Mouse (Mus musculus) limb, embryonic 11.5 days (tissue): ENCODE results near the gene Rmdn2. TPM values are rescaled to one million over a fixed set of nuclear protein-coding genes. Genes with fewer than 3 reads are reported as not detected.

Source experiments
- ATAC-seq: fragments of 200-750 bp; cut with Nextera tagmentation; 2 replicates; pipeline ENCODE4 v1.8.0; 2017; ENCODE audit warnings: low read depth; ENCODE audit not compliant: insufficient number of reproducible peaks, low FRiP score, low TSS enrichment
- DNase-seq: peaks from one replicate; pipeline ENCODE4 v3.0.0-alpha.2; 2015; ENCODE audit warnings: low spot score
- H3K27ac ChIP-seq: fragments of 300-500 bp; sonication (generic); replicated peaks from 2 replicates; pipeline ENCODE4 v1.5.1; 2014; ENCODE audit warnings: low read depth, mild to moderate bottlenecking, low read length
- H3K27me3 ChIP-seq: fragments of 300-500 bp; sonication (generic); 2 replicates; pipeline ENCODE4 v1.6.1; 2014; ENCODE audit warnings: mild to moderate bottlenecking, low read length, mixed read lengths; ENCODE audit not compliant: control insufficient read depth, insufficient read depth
- H3K36me3 ChIP-seq: fragments of 300-500 bp; sonication (generic); 2 replicates; pipeline ENCODE4 v1.6.1; 2014; ENCODE audit warnings: mild to moderate bottlenecking, low read length, moderate library complexity, mixed read lengths; ENCODE audit not compliant: control insufficient read depth, insufficient read depth
- H3K4me1 ChIP-seq: fragments of 300-500 bp; sonication (generic); 2 replicates; pipeline ENCODE4 v1.6.1; 2014; ENCODE audit warnings: low read length, mixed read lengths; ENCODE audit not compliant: control insufficient read depth, insufficient read depth
- H3K4me2 ChIP-seq: fragments of 300-500 bp; sonication (generic); 2 replicates; pipeline ENCODE4 v1.6.1; 2014; ENCODE audit warnings: low read depth, mild to moderate bottlenecking, moderate library complexity; ENCODE audit not compliant: severe bottlenecking
- H3K4me3 ChIP-seq: fragments of 300-500 bp; sonication (generic); 2 replicates; pipeline ENCODE4 v1.5.1; 2014; ENCODE audit warnings: low read depth, low read length
- H3K9ac ChIP-seq: fragments of 300-500 bp; sonication (generic); 2 replicates; pipeline ENCODE4 v1.6.1; 2014; ENCODE audit warnings: mild to moderate bottlenecking, low read length
- H3K9me3 ChIP-seq: fragments of 300-500 bp; sonication (generic); 2 replicates; pipeline ENCODE4 v1.6.1; 2016; ENCODE audit warnings: low read length; ENCODE audit not compliant: control insufficient read depth
- WGBS: fragments of 180-500 bp; shearing (Covaris S2); extraction: QIAGEN DNeasy Blood & Tissue Kit; methylation state at CpG from one replicate; pipeline ENCODE4 v1.1.7; 2014; 5-methylcytosine and 5-hydroxymethylcytosine counted together
- polyA plus RNA-seq: library from polyadenylated mRNA; unstranded; fragments of >200 nt; fragmentation: Nextera tagmentation; extraction: Ambion mirVana; gene quantifications from 2 replicates; pipeline ENCODE4 v1.2.1, GENCODE M21; 2014

Gene Rmdn2
- polyA plus RNA-seq, 1 experiment from 2014 or later = 10.8 TPM

DNA sequence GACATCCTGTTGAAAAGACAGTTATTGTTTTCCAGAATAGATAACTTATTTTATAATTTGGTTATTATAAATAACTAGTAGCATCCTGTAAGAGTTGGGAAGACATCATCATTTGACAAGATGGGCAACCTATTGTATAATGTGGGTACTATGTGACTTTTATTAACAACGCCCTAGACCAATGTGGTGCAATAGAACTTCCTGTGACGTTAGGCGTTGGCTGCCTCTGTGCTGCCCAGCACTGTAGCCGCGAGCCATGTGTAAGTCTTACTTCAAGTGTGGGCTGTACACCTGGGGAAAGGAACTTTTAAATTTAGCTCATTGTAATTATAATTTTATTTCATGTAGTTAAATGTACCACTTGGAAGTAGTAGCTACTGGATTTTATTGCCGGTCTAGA, 10.4 kb downstream of the Rmdn2 start:
- H3K4me1 ChIP-seq = peaks cover 3% of the 10 kb centered on the region; the same call in 1 of the 2 replicates
- no peaks in the 10 kb centered on the region for H3K9me3 ChIP-seq
- no peak for DNase-seq
- 96% methylated on average over 6 of the region's 6 CpGs for WGBS
- no peak overlapping the region for H3K9ac ChIP-seq
- no peak for ATAC-seq
- H3K27ac ChIP-seq = no peak overlapping the region
- H3K4me3 ChIP-seq = no peak overlapping the region
- H3K27me3 ChIP-seq = no peaks in the 10 kb centered on the region
- H3K36me3 ChIP-seq = no peaks in the 10 kb centered on the region
- H3K4me2 ChIP-seq = no peak overlapping the region

DNA sequence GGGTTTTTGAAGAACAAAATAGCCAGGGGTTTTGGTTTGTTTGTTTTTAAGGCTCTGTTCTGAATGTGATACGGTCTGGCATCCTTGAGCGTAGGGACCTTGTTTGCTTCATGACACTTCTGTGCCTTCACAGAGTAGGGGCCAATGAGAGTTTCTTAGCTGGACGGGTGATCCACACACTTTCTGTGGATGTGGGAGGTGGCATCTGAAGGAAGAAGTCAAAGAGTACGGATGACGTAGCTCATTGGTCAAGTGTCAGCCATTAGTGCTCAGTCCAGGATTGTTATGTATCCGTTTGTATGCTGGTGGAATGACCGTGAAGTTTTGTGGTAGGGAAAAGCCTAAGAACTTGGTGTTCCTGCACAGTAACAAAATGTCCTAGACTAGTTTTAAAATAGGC, 10.9 kb downstream of the Rmdn2 start:
- ATAC-seq (no peak), DNase-seq (no peak)
- Histone ChIP-seq H3K4me3 (no peak overlapping the region), H3K36me3 (no peaks in the 10 kb centered on the region), H3K27ac (no peak overlapping the region), H3K9ac (no peak overlapping the region), H3K27me3 (no peaks in the 10 kb centered on the region), H3K9me3 (no peaks in the 10 kb centered on the region), H3K4me2 (no peak overlapping the region), H3K4me1 (peaks cover 3% of the 10 kb centered on the region; the same call in 1 of the 2 replicates)
- WGBS = 91% methylated on average over 7 of the region's 7 CpGs

DNA sequence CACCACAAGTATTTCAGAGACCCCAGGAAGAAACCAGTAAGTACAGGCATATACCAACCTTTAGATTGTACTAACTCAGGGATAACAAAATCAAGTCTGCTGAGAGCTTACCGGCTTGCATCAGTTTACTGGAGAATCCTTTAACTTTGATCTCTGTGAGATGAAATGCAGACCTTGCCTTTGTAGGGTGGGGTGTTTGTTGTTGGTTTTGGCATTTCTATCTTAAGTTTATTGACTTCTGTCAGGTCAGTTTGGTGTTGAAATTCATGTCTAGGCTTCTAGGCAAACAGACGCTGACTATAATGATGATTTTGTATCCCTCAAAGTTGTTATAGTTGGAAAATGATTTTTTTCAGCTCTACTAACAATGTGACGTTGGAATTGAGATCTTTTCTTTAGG, 12.2 kb downstream of the Rmdn2 start:
- no peaks in the 10 kb centered on the region for H3K36me3 ChIP-seq
- H3K27me3 ChIP-seq = no peaks in the 10 kb centered on the region
- no peak overlapping the region for H3K9ac ChIP-seq
- H3K4me1 ChIP-seq = peaks cover 3% of the 10 kb centered on the region; the same call in 1 of the 2 replicates
- H3K27ac ChIP-seq = no peak overlapping the region
- H3K4me3 ChIP-seq = no peak overlapping the region
- ATAC-seq (no peak), DNase-seq (no peak)
- H3K4me2 ChIP-seq = no peak overlapping the region
- 58% methylated on average over 3 of the region's 3 CpGs for WGBS
- no peaks in the 10 kb centered on the region for H3K9me3 ChIP-seq

DNA sequence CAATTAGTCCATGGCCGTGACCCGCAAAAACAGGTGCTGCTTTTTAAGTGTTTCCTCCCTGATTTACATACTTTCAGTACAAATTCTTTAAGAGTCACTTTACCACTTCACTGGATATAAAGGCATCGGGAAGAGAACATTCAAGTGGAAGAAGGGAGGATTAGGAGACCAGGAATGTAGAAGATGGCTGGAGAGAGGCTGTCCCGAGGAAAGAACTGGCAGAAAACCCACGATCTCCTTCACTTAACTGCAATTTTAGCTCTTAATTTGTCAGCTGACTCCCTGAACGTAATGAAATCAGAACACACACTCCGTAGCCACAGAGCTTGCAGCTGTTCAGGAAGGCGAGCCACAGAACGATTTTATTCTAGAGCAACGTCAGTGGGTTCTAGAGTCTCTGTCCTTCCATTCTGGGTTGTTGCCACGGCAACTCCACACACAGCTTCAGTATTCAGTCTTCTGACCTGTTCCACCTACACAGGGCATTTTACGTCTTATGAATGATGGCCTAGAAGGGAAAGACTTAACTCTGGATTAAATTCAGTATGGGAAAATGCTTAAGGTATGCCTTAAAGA, 14.7 kb downstream of the Rmdn2 start:
- peaks cover 3% of the 10 kb centered on the region; the same call in 1 of the 2 replicates for H3K4me1 ChIP-seq
- no peak overlapping the region for H3K27ac ChIP-seq
- WGBS = 82% methylated on average over 12 of the region's 12 CpGs
- no peak overlapping the region for H3K4me3 ChIP-seq
- H3K36me3 ChIP-seq = no peaks in the 10 kb centered on the region
- no peaks in the 10 kb centered on the region for H3K27me3 ChIP-seq
- no peak for DNase-seq
- H3K9ac ChIP-seq = no peak overlapping the region
- no peak for ATAC-seq
- H3K9me3 ChIP-seq = no peaks in the 10 kb centered on the region
- H3K4me2 ChIP-seq = no peak overlapping the region

DNA sequence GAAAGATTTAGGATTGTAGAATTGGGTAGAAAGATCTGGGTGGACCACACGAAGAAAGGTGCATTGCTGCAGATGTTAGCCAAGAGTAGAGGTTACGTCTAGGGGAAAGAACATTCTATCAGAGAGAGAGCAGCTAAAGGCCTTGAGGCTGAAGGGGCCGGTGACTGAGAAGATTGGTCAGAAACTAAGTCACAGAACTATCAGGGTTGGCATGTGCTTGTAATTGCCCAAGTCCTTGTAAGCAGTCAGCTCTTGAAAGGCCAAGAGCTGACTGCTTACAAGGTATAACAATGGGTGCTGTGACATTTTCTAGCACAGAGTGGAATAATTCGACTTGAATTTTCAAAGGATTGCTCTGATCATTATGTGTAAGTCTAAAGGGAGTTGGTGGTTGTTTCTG, 38.2 kb downstream of the Rmdn2 start:
- no peak overlapping the region for H3K4me2 ChIP-seq
- 94% methylated on average over 4 of the region's 4 CpGs for WGBS
- no peaks in the 10 kb centered on the region for H3K9me3 ChIP-seq
- ATAC-seq (no peak), DNase-seq (no peak)
- no peak overlapping the region for H3K27ac ChIP-seq
- no peaks in the 10 kb centered on the region for H3K4me1 ChIP-seq
- H3K36me3 ChIP-seq = no peaks in the 10 kb centered on the region
- H3K4me3 ChIP-seq = no peak overlapping the region
- H3K9ac ChIP-seq = no peak overlapping the region
- no peaks in the 10 kb centered on the region for H3K27me3 ChIP-seq

GRCm38 (mm10) chr17:79650297-79650696, 38.6 kb downstream of the Rmdn2 start:
- WGBS = 93% methylated on average over 5 of the region's 5 CpGs

DNA sequence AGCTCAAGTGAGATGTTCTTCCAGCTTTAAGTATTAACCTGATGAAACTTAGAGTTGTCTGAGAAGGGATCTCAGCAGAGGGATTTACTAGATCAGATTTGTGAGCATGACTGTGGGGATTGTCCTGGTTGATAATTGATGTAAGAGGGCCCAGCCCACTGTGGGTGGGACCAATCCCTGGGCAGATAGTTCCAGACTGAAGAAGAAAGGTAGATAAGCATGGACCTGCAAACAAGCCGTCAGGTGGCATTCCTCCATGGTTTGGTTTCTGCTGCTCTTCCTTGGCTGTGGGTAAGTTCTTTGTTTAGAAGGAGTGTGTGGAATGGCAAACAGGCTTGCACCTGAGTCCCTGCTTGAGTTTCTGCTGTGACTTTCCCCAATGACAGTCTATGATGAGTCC, 41.5 kb downstream of the Rmdn2 start:
- Histone ChIP-seq H3K4me2 (no peak overlapping the region), H3K36me3 (no peaks in the 10 kb centered on the region), H3K27ac (no peak overlapping the region), H3K9ac (no peak overlapping the region), H3K27me3 (no peaks in the 10 kb centered on the region), H3K4me3 (no peak overlapping the region), H3K4me1 (no peaks in the 10 kb centered on the region), H3K9me3 (no peaks in the 10 kb centered on the region)
- WGBS = 84% methylated on average over 1 of the region's 1 CpGs
- ATAC-seq (no peak), DNase-seq (no peak)

More at GRCm38 (mm10) chr17:79650297-79650696, 38.6 kb downstream of the Rmdn2 start:
- DNase-seq = no peak
- no peaks in the 10 kb centered on the region for H3K4me1 ChIP-seq
- H3K9ac ChIP-seq = no peak overlapping the region
- no peaks in the 10 kb centered on the region for H3K9me3 ChIP-seq
- no peaks in the 10 kb centered on the region for H3K36me3 ChIP-seq
- no peak overlapping the region for H3K4me3 ChIP-seq
- no peak overlapping the region for H3K4me2 ChIP-seq
- H3K27me3 ChIP-seq = no peaks in the 10 kb centered on the region
- H3K27ac ChIP-seq = no peak overlapping the region
- no peak for ATAC-seq

- Histone ChIP-seq H3K27ac (no peak overlapping the region), H3K36me3 (no peaks in the 10 kb centered on the region), H3K4me3 (no peak overlapping the region), H3K4me1 (no peaks in the 10 kb centered on the region), H3K9me3 (no peaks in the 10 kb centered on the region), H3K4me2 (no peak overlapping the region), H3K9ac (no peak overlapping the region), H3K27me3 (no peaks in the 10 kb centered on the region)
- 70% methylated on average over 3 of the region's 3 CpGs for WGBS
- ATAC-seq = no peak
- no peak for DNase-seq
These were observed 42.5 kb downstream of the Rmdn2 start for GRCm38 (mm10) chr17:79654187-79654586.

DNA sequence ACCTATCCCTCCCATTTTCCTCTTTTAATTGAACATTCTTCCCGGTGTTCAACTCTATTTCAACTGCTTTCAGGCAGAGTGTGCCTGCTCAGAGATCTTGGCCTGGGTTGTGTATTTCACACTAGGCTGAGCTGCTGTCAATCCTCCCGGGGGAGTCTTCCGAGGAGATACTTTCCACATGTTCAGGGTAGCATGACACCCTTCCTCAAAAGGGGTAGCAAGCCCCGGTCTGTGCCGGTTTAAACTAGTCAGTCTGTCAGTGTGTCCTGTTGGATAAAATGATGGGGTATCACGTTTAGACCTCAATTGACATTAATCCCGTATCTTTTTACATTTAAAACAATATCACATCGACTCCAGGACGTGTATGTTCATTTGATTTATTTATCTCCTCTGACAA, 46.1 kb downstream of the Rmdn2 start:
- WGBS = 64% methylated on average over 9 of the region's 9 CpGs
- H3K36me3 ChIP-seq = no peaks in the 10 kb centered on the region
- no peak overlapping the region for H3K4me3 ChIP-seq
- no peak overlapping the region for H3K27ac ChIP-seq
- ATAC-seq (no peak), DNase-seq (no peak)
- no peak overlapping the region for H3K4me2 ChIP-seq
- no peaks in the 10 kb centered on the region for H3K9me3 ChIP-seq
- no peaks in the 10 kb centered on the region for H3K27me3 ChIP-seq
- H3K9ac ChIP-seq = no peak overlapping the region
- no peaks in the 10 kb centered on the region for H3K4me1 ChIP-seq
